Mouse (Mus musculus) hindbrain, embryonic 16.5 days (tissue): ENCODE measurements around the gene Gm49337. TPM values are rescaled to one million over a fixed set of nuclear protein-coding genes. Genes with fewer than 3 reads are reported as not detected.
"Not testable (repeated sequence)": the region's sequence is repeated elsewhere in the genome, so short reads cannot be mapped to it uniquely, and the experiment has no call there.

Experiments
- ATAC-seq: fragments of 200-750 bp; cut with Nextera tagmentation; 2 replicates; pipeline ENCODE4 v1.8.0; 2017; ENCODE audit warnings: moderate TSS enrichment, moderate library complexity
- H3K27ac ChIP-seq: fragments of 300-500 bp; sonication (generic); 2 replicates; pipeline ENCODE4 v1.5.1; 2014; ENCODE audit warnings: low read depth, mild to moderate bottlenecking, control low read depth, low read length, moderate library complexity
- H3K27me3 ChIP-seq: fragments of 300-500 bp; sonication (generic); replicated peaks from 2 replicates; pipeline ENCODE4 v1.6.1; 2014; ENCODE audit warnings: low read length; ENCODE audit not compliant: control insufficient read depth, insufficient read depth
- H3K36me3 ChIP-seq: fragments of 300-500 bp; sonication (generic); 2 replicates; pipeline ENCODE4 v1.6.1; 2014; ENCODE audit warnings: mild to moderate bottlenecking, low read length, moderate library complexity, mixed read lengths; ENCODE audit not compliant: control insufficient read depth, insufficient read depth
- H3K4me1 ChIP-seq: fragments of 300-500 bp; sonication (generic); 2 replicates; pipeline ENCODE4 v1.6.1; 2014; ENCODE audit warnings: low read depth, low read length; ENCODE audit not compliant: control insufficient read depth, insufficient read depth
- H3K4me2 ChIP-seq: fragments of 300-500 bp; sonication (generic); 2 replicates; pipeline ENCODE4 v1.6.1; 2014; ENCODE audit warnings: mild to moderate bottlenecking, low read length, control low read depth, moderate library complexity
- H3K4me3 ChIP-seq: fragments of 300-500 bp; sonication (generic); 2 replicates; pipeline ENCODE4 v1.5.1; 2014; ENCODE audit warnings: mild to moderate bottlenecking, low read length, control low read depth, moderate library complexity
- H3K9ac ChIP-seq: fragments of 300-500 bp; sonication (generic); 2 replicates; pipeline ENCODE4 v1.6.1; 2014; ENCODE audit warnings: low read depth, mild to moderate bottlenecking, control low read depth, low read length, moderate library complexity
- H3K9me3 ChIP-seq: fragments of 300-500 bp; sonication (generic); 2 replicates; pipeline ENCODE4 v1.6.1; 2014; ENCODE audit warnings: mild to moderate bottlenecking, low read length, moderate library complexity; ENCODE audit not compliant: control insufficient read depth
- WGBS: fragments of 180-500 bp; shearing (Covaris S2); extraction: QIAGEN DNeasy Blood & Tissue Kit; methylation state at CpG from one replicate; pipeline ENCODE4 v1.1.7; 2014; 5-methylcytosine and 5-hydroxymethylcytosine counted together
- polyA plus RNA-seq: library from polyadenylated mRNA; unstranded; fragments of >200 nt; fragmentation: Nextera tagmentation; extraction: Ambion mirVana; gene quantifications from 2 replicates; pipeline ENCODE4 v1.2.1, GENCODE M21; 2015

Gene Gm49337
- polyA plus RNA-seq, 1 experiment from 2014 or later: not detected

DNA sequence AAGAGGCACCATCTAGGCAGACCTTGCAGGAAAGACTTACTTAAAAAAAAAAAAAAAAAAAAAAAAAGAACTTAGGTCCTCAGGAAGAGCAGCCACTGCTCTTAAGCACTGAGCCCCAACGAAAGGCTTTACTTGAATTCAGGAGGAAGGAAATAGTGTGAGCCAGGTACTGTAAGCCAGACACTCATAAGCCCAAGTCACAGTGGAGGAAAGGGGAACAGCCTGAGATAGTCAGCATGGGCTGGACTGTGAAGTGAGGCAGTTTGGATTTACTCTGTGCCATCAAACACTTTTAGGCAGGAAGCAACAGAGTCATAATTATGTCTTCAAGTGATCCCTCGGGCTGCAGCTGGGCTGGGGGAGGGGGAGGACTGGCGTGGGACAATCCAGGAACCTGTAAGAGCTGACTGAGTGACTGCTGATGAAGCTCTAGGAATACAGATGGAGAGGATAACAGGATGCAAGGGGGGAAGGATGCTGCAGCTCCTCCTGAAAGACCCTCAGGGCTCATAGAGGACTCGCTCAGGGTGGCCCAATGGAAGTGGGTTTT is 19.2 kb downstream of the Gm49337 start:
- H3K27me3 ChIP-seq: no peaks in the 10 kb centered on the region
- no peaks in the 10 kb centered on the region for H3K4me1 ChIP-seq
- H3K27ac ChIP-seq: no peak overlapping the region
- no peaks in the 10 kb centered on the region for H3K9me3 ChIP-seq
- H3K4me2 ChIP-seq: no peak overlapping the region
- no peak overlapping the region for H3K4me3 ChIP-seq
- H3K9ac ChIP-seq: no peak overlapping the region
- H3K36me3 ChIP-seq: no peaks in the 10 kb centered on the region
- 69% methylated on average over 4 of the region's 4 CpGs for WGBS
- no peak for ATAC-seq

DNA sequence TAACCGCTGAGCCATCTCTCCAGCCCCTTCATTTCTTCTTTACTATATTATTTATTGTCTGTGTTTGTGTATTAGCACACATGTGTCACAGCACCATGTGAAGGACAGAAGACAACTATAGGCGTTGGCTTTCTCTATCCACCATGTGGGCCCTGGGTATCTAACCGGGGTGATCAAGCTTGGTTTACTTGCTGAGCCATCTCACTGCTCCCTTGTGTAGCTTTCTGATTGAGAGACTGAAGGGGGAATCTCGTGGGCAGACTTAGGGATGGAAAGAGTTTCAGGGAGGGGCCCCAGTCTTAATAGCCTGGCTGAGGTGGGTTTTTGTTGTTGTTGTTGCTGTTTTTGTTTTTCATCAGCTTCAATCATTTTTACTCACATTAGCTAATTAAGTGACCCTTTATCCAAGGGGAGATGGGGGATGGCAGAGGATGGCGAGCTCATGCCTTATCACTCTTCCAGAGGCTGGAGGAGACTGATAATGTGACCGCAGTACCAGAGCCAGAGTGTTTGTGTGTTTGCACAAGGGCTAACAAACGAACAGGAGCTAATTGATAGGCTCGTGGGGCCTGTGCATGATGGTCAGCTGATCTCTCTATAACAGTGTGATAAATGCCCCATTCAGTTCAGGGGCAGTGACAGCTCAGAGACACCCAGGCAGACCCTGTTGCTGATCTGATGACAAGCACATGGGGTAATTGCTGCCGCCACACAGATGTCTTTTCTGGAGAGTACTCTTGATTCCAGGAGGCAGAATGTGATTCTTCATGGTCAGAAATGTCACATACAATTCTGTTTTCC is 20.6 kb downstream of the Gm49337 start:
- no peak overlapping the region for H3K4me2 ChIP-seq
- WGBS: 73% methylated on average over 9 of the region's 9 CpGs
- no peak overlapping the region for H3K9ac ChIP-seq
- H3K4me3 ChIP-seq: no peak overlapping the region
- H3K27ac ChIP-seq: no peak overlapping the region
- no peaks in the 10 kb centered on the region for H3K27me3 ChIP-seq
- H3K36me3 ChIP-seq: no peaks in the 10 kb centered on the region
- no peaks in the 10 kb centered on the region for H3K9me3 ChIP-seq
- no peaks in the 10 kb centered on the region for H3K4me1 ChIP-seq
- no peak for ATAC-seq

DNA sequence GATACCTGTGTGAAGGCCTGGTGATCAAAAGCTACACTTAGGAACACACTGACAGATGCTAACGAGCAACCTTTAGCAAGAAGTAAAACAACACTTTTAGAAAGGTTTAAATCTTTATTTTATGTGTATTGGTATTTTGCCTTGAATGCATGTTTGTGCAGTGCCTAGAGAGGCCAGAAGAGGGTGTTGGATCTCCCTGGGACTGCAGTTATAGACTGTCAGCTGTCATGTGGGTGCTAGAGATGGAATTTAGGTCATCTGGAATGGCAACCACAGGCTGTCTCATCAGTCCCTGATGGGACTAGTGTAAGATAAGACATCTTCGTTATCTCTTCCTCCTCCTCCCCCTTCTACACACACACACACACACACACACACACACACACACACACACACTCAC is 25.2 kb downstream of the Gm49337 start:
- Histone ChIP-seq H3K9me3 (no peaks in the 10 kb centered on the region), H3K27ac (no peak overlapping the region), H3K4me3 (no peak overlapping the region), H3K4me1 (no peaks in the 10 kb centered on the region), H3K36me3 (no peaks in the 10 kb centered on the region), H3K9ac (no peak overlapping the region), H3K4me2 (no peak overlapping the region), H3K27me3 (no peaks in the 10 kb centered on the region)
- WGBS: 92% methylated on average over 2 of the region's 2 CpGs
- ATAC-seq: no peak

DNA sequence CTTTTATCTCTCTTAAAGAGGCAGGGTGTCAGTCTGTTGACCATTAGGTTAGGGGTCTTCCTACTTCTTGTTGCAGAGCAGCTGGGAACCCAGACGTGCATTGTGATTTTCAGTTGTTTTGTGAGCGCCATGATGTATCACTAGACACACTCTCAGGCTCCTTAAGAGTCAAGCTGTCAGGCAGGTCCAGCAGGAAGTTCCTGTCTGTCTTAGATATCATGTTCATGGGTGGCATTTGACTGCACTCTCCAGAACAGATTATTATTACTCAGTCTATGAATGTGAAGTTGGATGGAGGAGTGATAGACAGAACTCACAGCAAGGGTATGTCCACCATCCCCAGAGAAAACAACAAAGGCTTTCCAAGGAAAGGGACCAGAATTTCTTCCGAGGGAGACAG is 31.2 kb downstream of the Gm49337 start:
- no peak overlapping the region for H3K27ac ChIP-seq
- 76% methylated on average over 3 of the region's 3 CpGs for WGBS
- H3K27me3 ChIP-seq: no peaks in the 10 kb centered on the region

DNA sequence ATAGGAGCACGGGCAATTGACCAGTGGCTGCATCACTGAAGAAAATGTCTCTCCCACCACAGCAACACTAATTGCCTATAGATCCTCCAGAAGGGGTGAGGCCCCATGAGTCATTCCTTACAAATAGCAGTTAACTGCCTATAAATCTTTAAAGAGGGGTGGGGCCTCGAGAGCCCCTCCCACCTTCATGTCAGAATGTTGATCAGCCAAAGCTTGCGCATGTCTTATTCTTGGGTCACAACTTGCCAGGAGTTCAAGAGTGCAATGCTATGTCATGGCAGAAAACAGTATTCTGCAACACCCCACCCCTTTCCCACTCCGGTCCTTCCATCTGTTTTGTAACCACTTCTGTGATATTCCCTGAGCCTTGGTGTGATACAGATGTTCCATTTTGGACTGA is 33.3 kb downstream of the Gm49337 start:
- Histone ChIP-seq H3K27me3 (no peaks in the 10 kb centered on the region), H3K36me3 (no peaks in the 10 kb centered on the region), H3K9me3 (no peaks in the 10 kb centered on the region), H3K4me2 (no peak overlapping the region), H3K9ac (no peak overlapping the region), H3K27ac (no peak overlapping the region), H3K4me3 (no peak overlapping the region), H3K4me1 (no peaks in the 10 kb centered on the region)
- no peak for ATAC-seq
- WGBS: 81% methylated on average over 4 of the region's 4 CpGs

More for the DNA sequence above, 31.2 kb downstream of the Gm49337 start:
- H3K9me3 ChIP-seq: no peaks in the 10 kb centered on the region
- no peak overlapping the region for H3K4me2 ChIP-seq
- no peak overlapping the region for H3K9ac ChIP-seq
- H3K4me1 ChIP-seq: no peaks in the 10 kb centered on the region
- ATAC-seq: no peak
- no peak overlapping the region for H3K4me3 ChIP-seq
- H3K36me3 ChIP-seq: no peaks in the 10 kb centered on the region

DNA sequence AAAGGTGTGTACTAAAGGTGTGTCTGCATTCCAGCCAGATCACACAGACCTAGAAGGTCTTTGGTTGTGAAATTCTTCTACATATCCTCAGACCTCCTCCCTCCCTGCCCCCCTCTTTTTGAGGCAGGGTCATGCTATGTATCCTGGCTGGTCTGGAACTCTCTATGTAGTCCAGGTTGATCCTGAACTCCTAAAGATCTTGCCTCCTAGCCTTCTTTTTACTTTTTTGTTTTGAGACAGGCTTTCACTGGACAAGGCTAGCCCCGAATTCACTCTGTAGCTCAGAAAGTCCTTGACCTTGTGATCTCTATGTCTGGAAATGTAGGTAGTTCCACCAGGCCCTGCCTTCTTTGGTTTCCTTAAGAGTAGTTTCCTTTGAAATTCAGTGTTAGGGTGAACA is 35.7 kb downstream of the Gm49337 start:
- no peaks in the 10 kb centered on the region for H3K4me1 ChIP-seq
- no peak overlapping the region for H3K4me2 ChIP-seq
- 82% methylated on average over 1 of the region's 1 CpGs for WGBS
- no peaks in the 10 kb centered on the region for H3K36me3 ChIP-seq
- H3K9ac ChIP-seq: no peak overlapping the region
- no peaks in the 10 kb centered on the region for H3K27me3 ChIP-seq
- no peaks in the 10 kb centered on the region for H3K9me3 ChIP-seq
- H3K4me3 ChIP-seq: no peak overlapping the region
- H3K27ac ChIP-seq: no peak overlapping the region
- no peak for ATAC-seq

DNA sequence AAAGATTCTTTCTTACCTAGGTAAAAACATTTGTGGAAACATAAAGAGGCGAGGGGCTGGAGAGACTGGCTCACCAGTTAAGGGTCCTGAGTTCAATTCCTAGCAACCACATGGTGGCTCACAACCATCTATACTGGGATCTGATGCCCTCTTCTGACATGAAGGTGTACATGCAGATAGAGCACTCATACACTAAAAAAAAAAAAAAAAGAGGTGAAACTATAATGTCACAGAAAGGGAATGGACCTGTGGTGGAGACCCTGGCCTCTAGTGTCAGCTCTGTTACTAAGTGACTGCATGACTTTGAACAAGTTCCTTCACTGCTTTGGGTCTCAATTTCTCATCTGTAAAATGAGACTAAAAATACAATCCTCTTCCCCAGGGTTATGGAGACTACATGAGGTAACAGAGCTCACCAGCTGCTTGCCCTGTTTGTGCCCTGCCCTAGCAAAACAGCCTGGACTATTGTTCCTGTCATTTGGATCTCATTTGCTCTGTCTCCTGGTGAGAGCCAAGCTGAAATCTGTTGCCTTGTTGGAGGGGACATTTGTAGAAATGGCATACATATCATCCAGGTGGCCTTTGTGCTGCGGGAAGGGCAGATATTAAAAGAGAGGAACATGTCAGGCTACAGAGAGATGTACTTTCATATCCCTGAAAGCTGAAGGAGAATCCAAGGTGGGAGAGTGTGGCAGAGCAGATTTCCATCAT is 42.9 kb downstream of the Gm49337 start:
- Histone ChIP-seq H3K9me3 (no peaks in the 10 kb centered on the region), H3K4me3 (no peak overlapping the region), H3K27me3 (no peaks in the 10 kb centered on the region), H3K4me1 (no peaks in the 10 kb centered on the region; the same call in 1 of the 2 replicates), H3K4me2 (no peak overlapping the region), H3K9ac (no peak overlapping the region), H3K27ac (no peak overlapping the region), H3K36me3 (no peaks in the 10 kb centered on the region)
- 90% methylated on average over 2 of the region's 2 CpGs for WGBS
- no peak for ATAC-seq

DNA sequence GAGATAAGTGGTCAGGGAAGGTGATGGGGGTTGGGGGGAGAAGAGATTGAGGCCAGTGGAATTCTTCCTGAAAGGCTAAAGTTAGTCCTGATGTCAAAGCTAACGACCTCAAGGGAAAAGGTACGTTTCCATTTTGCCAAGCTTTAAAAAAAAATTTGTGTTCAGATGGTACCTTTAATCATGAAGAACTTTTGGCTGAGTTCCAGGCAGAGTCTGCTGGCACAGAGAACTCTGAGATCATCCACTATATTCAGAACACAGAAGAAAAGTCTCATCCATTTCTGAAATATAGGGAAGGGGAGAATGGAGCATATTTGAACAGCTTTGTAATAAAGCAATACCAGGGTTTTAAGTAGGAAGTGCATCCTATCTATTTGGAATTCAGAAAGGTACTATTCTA is 43.9 kb downstream of the Gm49337 start:
- Histone ChIP-seq H3K4me2 (no peak overlapping the region), H3K27me3 (no peaks in the 10 kb centered on the region), H3K9me3 (no peaks in the 10 kb centered on the region), H3K4me3 (no peak overlapping the region), H3K27ac (no peak overlapping the region), H3K4me1 (no peaks in the 10 kb centered on the region; the same call in 1 of the 2 replicates), H3K36me3 (no peaks in the 10 kb centered on the region), H3K9ac (no peak overlapping the region)
- no peak for ATAC-seq
- WGBS: 44% methylated on average over 2 of the region's 2 CpGs

DNA sequence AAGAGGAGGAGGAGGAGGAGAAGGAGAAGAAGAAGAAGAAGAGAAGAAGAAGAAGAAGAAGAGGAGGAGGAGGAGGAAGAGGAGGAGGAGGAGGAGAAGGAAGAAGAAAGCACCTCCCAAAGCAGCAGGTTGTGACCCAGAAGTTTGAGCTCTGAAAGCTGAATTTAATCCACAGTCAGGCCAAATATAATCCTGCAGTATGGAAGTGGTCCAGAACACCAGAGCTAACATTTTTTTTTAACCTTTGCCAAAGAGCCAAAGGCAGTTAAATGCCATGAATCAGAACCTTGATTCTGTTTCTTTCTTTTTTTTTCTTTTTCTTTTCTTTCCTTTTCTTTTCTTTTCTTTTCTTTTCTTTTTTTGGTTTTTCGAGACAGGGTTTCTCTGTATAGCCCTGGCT is 44.5 kb downstream of the Gm49337 start:
- not testable (repeated sequence) for H3K9ac ChIP-seq, H3K4me1 ChIP-seq, H3K4me3 ChIP-seq, H3K27me3 ChIP-seq, H3K36me3 ChIP-seq, ATAC-seq, H3K4me2 ChIP-seq, H3K27ac ChIP-seq, H3K9me3 ChIP-seq
- WGBS: 89% methylated on average over 1 of the region's 1 CpGs
